Mouse (Mus musculus): ENCODE measurements around the gene Tsc22d2. TPM values are rescaled to one million over a fixed set of nuclear protein-coding genes. Genes with fewer than 3 reads are reported as not detected.

Tsc22d2 gene
- polyA plus RNA-seq, 1 experiment from 2014 or later = 8.6 TPM

DNA sequence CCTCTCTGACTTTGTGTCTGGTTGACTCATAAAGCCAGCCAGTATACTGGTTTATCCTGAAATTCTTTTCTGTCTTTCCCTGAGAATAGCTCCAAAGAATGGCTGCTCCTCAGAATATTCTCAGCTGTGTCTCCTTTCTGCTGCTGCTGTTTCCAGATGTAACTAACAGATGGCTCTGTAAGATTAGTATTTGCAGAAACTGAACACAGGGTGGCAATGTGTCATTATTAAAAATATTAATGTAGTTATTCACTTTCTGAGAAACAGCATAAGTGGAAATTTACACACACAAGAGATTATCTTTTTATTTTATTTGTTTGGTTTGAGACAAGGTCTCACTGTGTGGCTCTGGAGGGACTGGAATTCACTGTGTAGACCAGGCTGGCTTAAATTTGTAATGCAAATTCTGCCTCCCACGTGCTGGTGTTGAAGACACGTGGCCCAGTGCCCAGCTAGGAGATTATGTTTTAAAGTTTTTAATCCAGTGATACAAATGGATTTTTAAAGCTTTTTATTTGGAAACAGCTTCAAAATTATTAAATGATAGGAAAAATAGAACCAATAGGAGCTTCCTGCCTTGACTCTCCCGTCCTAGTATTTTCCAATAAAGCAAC, 89.3 kb downstream of the Tsc22d2 start:
- Histone ChIP-seq H3K4me1 (replicated peaks) (no peaks in the 10 kb centered on the region), H3K4me3 (no peak overlapping the region), H3K27ac (no peak overlapping the region), H3K9me3 (no peaks in the 10 kb centered on the region), H3K27me3 (no peaks in the 10 kb centered on the region), H3K9ac (no peak overlapping the region), H3K4me2 (no peak overlapping the region), H3K36me3 (no peaks in the 10 kb centered on the region)
- no peak for ATAC-seq (ENCODE audit: low FRiP score)
- 53% methylated on average over 3 of the region's 3 CpGs for WGBS

DNA sequence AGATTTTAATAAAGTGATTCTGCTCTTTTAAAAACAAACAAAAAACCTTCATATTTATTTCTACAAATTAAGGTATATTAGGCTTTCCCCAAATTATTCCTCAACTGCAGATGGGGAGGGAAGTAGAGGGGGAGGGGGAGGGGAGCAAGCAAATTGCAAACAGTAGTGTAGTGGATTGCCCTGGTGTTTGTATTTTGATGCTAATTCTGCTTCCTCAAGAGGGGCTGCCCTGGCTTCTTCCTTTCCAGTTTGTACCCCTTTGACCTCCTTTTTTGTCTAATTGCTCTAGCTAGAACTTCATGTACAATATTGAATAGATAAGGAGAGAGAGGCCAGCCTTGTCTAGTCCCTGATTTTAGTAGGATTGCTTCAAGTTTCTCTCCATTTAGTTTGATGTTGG, 90.2 kb downstream of the Tsc22d2 start:
- no peak overlapping the region for H3K27ac ChIP-seq
- no peak overlapping the region for H3K4me2 ChIP-seq
- no peaks in the 10 kb centered on the region for H3K36me3 ChIP-seq
- no peak overlapping the region for H3K4me3 ChIP-seq
- no peaks in the 10 kb centered on the region for H3K9me3 ChIP-seq
- no peaks in the 10 kb centered on the region for H3K4me1 ChIP-seq (replicated peaks)
- no peaks in the 10 kb centered on the region for H3K27me3 ChIP-seq
- H3K9ac ChIP-seq = no peak overlapping the region
- ATAC-seq (ENCODE audit: low FRiP score) = no peak

DNA sequence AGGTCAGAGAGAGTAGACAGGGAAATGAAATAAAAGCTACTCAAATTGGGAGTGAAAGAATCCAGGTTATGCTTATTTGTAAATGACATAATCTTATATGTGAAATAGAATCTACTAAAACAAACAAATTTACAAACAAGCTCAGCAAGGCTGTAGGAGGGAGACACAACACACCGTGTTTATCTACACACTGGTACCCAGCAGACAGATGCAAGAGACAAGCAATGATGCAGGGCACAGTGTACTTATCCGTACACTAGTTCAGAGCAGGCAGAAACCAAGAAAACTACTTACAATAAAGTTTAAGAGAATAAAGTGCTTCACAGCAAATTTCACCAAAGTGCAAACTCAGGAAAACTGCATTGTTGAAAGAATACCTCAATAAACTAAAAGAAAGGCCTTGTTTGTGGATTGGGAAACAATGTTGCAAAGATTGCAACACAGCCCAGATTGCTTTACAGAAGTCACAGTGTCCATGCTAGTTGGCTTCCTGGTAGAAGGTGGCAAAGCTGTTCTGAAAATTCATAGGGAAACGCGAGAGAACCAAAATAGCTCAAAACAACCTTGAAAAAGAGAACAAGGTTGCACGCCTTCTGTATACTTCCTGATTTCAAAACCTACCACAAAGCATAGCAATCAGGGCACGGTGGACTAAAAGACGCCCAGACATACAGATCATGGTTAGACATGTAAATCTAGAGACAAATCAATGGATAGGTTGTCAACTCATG, 93.7 kb downstream of the Tsc22d2 start:
- Histone ChIP-seq H3K4me3 (no peak overlapping the region), H3K27me3 (no peaks in the 10 kb centered on the region), H3K36me3 (no peaks in the 10 kb centered on the region), H3K9ac (no peak overlapping the region), H3K4me1 (replicated peaks) (no peaks in the 10 kb centered on the region), H3K27ac (no peak overlapping the region), H3K9me3 (no peaks in the 10 kb centered on the region), H3K4me2 (no peak overlapping the region)
- no peak for ATAC-seq (ENCODE audit: low FRiP score)
- WGBS = 87% methylated on average over 7 of the region's 7 CpGs

DNA sequence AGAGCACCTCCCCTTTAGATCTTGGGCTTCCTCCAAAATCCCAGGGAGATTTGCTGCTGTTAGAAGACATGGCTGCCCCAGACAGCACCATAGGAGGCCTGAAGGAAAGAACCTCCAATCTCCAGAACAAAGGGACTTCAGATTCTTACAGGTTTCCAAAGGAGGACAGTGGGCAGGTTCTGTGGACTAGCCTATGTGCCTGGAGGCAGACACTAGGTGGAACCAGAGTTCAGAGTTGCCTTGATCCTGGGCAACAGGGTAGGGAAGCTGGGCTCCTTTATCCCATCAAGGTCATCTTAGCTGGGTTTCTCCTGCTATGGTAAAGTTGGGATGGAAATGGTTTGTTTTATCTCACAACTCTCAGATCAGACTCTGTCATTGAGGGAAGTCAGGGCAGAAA, 97.1 kb downstream of the Tsc22d2 start:
- Histone ChIP-seq H3K27ac (no peak overlapping the region), H3K4me2 (no peak overlapping the region), H3K9ac (no peak overlapping the region), H3K4me3 (no peak overlapping the region), H3K4me1 (replicated peaks) (no peaks in the 10 kb centered on the region), H3K9me3 (no peaks in the 10 kb centered on the region), H3K36me3 (no peaks in the 10 kb centered on the region), H3K27me3 (no peaks in the 10 kb centered on the region)
- no peak for ATAC-seq (ENCODE audit: low FRiP score)

DNA sequence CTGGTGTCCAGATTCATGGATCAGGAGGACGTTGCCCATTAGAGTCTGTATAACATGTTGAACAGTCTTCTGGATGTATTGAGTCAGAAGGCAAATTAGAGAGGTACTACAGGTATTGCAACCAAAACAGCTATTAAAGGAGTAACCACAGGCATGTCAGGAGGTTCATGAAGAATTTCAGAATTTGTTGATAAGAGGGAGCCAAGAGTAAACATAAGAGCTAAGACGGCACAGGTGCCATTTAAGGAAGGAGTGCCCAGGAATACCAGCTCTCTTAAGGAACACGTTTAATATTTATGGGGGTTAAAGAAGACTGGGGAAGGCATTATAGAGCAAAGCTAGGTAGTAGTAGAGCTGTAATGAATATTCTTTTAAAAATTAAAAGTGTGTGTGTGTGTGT, 98.2 kb downstream of the Tsc22d2 start:
- WGBS = 87% methylated on average over 3 of the region's 3 CpGs
- no peak overlapping the region for H3K27ac ChIP-seq
- H3K4me2 ChIP-seq = no peak overlapping the region
- no peak overlapping the region for H3K4me3 ChIP-seq
- no peaks in the 10 kb centered on the region for H3K27me3 ChIP-seq
- no peaks in the 10 kb centered on the region for H3K9me3 ChIP-seq
- H3K4me1 ChIP-seq (replicated peaks) = no peaks in the 10 kb centered on the region
- H3K36me3 ChIP-seq = no peaks in the 10 kb centered on the region
- H3K9ac ChIP-seq = no peak overlapping the region
- ATAC-seq (ENCODE audit: low FRiP score) = no peak

DNA sequence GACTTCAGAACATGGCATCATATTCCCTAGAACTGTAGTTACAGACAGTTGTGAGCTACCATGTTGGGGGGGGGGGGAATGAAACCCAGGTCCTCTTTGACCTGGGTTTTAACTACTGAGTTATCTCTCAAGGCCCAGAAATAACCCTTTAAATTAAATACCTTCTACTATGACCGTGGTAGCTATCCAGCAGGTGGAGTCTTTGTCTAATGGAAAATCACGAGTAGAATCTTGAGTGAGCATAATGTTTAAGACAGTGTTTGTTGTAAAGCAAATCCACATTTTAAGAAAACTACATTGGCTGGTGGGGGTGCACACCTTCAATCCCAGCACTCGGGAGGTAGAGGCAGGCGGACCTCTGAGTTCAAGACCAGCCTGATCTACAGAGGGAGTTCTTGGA, 99.0 kb downstream of the Tsc22d2 start:
- no peak overlapping the region for H3K27ac ChIP-seq

DNA sequence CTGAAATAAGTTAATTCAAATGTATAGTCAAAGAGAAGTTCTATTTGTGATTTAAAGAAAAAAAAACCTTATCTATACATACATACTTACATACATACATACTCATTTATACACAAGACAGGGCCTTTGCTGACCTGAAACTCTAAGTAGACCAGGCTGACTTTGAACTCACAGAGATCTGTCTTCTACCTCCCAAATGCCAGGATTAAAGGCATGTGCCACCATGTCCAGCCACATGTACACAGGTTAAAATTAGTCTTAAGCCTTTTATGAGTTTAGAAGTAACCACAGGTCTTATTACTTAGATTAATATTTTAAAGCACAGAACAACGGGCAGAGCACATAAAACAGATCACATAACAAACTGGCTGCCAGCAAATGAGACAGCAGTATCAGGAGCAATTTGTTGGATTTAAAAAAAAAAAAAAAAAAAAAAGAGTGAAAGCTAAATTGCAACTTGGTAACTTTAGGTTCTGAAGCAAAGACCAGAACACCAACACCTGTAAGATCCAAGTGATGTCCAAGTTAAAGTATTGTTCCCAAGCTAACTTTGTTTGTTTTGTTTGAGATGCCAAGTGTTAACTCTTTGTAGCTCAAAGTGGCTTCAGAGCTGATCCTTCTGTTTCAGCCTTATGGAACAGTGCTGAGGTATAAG, 101.6 kb downstream of the Tsc22d2 start:
- WGBS = 83% methylated on average over 1 of the region's 1 CpGs
- Histone ChIP-seq H3K9ac (no peak overlapping the region), H3K4me3 (no peak overlapping the region), H3K27ac (no peak overlapping the region), H3K4me2 (no peak overlapping the region), H3K9me3 (no peaks in the 10 kb centered on the region), H3K4me1 (replicated peaks) (no peaks in the 10 kb centered on the region), H3K27me3 (no peaks in the 10 kb centered on the region), H3K36me3 (peaks cover 5% of the 10 kb centered on the region)
- ATAC-seq (ENCODE audit: low FRiP score) = no peak

More for the DNA sequence above, 99.0 kb downstream of the Tsc22d2 start:
- H3K9me3 ChIP-seq = no peaks in the 10 kb centered on the region
- WGBS = 88% methylated on average over 4 of the region's 4 CpGs
- no peak overlapping the region for H3K4me3 ChIP-seq
- H3K4me2 ChIP-seq = no peak overlapping the region
- H3K9ac ChIP-seq = no peak overlapping the region
- H3K4me1 ChIP-seq (replicated peaks) = no peaks in the 10 kb centered on the region
- H3K36me3 ChIP-seq = no peaks in the 10 kb centered on the region
- no peaks in the 10 kb centered on the region for H3K27me3 ChIP-seq
- ATAC-seq (ENCODE audit: low FRiP score) = no peak

Other genes starting within 250 kb of the Tsc22d2 start
- 41.9 and 44.7 TPM in 2 replicates for gene Eif2a, start 111.1 kb downstream of the Tsc22d2 start, polyA plus RNA-seq (2015; fragmentation: Nextera tagmentation; extraction: Ambion mirVana)
- 73.7 and 79.9 TPM in 2 replicates for gene Serp1, start 111.2 kb downstream of the Tsc22d2 start, polyA plus RNA-seq (2015; fragmentation: Nextera tagmentation; extraction: Ambion mirVana)
- gene Selenot, start 161.9 kb downstream of the Tsc22d2 start, polyA plus RNA-seq (2015; fragmentation: Nextera tagmentation; extraction: Ambion mirVana) = 22.9 and 25.4 TPM in 2 replicates
- gene Erich6, start 222.5 kb downstream of the Tsc22d2 start, polyA plus RNA-seq (2015; fragmentation: Nextera tagmentation; extraction: Ambion mirVana) = 0.12 and 0.14 TPM in 2 replicates